9 mouse cellular contexts compared by ENCODE assay signal in genomic region chr4:58401973-58402501, GRCm38 (mm10).
DNase-seq lines count a peak whose midpoint lies in the region; ATAC-seq and TF ChIP-seq lines count a peak whose summit lies in the region.
"Had no signal": no experiment of that assay in that cellular context is flagged by ENCODE, and none has a peak within 500 bp of the region (broad histone marks: within the 10 kb centered on the region; RNA-seq: fewer than 3 reads in every experiment).

No protein-coding gene starts in this region.

- H3ac ChIP-seq in myocyte (ENCODE audit: control insufficient read depth, insufficient read length), result no peak overlapping the region

- in situ Hi-C loops in Patski (cut with MboI; ENCODE audit: low pct_unique_long_range_greater_than_20kb), result no loop called here

- ATAC-seq in Patski, result peak; percentile 97
- no peak for ATAC-seq in erythroblast, adult 5-6 weeks (replicated peaks; ENCODE audit: low FRiP score, poor library complexity, severe bottlenecking)

- CTCF ChIA-PET in Patski (lab: Charles Lee), result interaction anchor here (0.7 to 1.4 kb wide), 3 partner anchors 11 to 133 kb away, joined by 3 to 4 read pairs (median 4); no protein-coding TSS in a partner anchor

- H3K79me2 ChIP-seq in myocyte (ENCODE audit: control insufficient read depth, insufficient read depth), result no peaks in the 10 kb centered on the region

- H3K4me2 ChIP-seq in myocyte (ENCODE audit: low read depth), result peak overlapping the region; percentile 53

- no peaks in the 10 kb centered on the region for H3K36me3 ChIP-seq in myocyte (ENCODE audit: control insufficient read depth, insufficient read depth)

- H3K27me3 ChIP-seq in Patski (no peaks in the 10 kb centered on the region), myocyte (ENCODE audit: control insufficient read depth, insufficient read depth, insufficient read length) (no peaks in the 10 kb centered on the region)

- H3K4me3 ChIP-seq in myocyte, result no peak overlapping the region

- TF ChIP-seq POLR2A in myocyte (IDR thresholded peaks at IDR 0.05; ENCODE audit: insufficient read length, low read depth), result no peak

- DNase-seq in layer of hippocampus, adult 11-12 months (ENCODE audit: low spot score), result peak; percentile 44
- DNase-seq in layer of hippocampus, postnatal 10 days (ENCODE audit: low spot score in 2 of 2), result no peak
- DNase-seq in Patski (ENCODE audit: low read depth, low spot score), result peak; percentile 84
- DNase-seq in frontal cortex, postnatal 14 days (ENCODE audit: low spot score in 2 of 2), result peak; percentile 13 to 17
- DNase-seq in urinary bladder, adult 2 months (ENCODE audit: low spot score), result no peak
- DNase-seq: cerebellum, adult 9-11 months; heart, adult 11 months had no signal

- TF ChIP-seq CTCF in Patski (IDR thresholded peaks at IDR 0.05), result no peak

- POLR2A ChIA-PET in Patski (lab: Charles Lee), result no interaction called here

TF ChIP-seq in myocyte, 11 proteins besides CTCF, POLR2A, EP300 and RAD21:
- TF ChIP-seq MYOG (IDR thresholded peaks at IDR 0.05; ENCODE audit: control insufficient read depth in 1 of 3, insufficient read depth in 1 of 3, insufficient read length in 2 of 3, low read depth in 2 of 3) (no peak), CEBPB (IDR thresholded peaks at IDR 0.05; ENCODE audit: insufficient read depth, poor library complexity, severe bottlenecking) (0 out of 2 replicates have a peak, but pooled peaks have one; percentile 44)

Comparison
In these comparisons a context has a peak if more than half of its experiments do, and no peak if none do; other contexts are left out.
1. DNase-seq: peak in layer of hippocampus, adult 11-12 months (single experiment), Patski (single experiment) and frontal cortex, postnatal 14 days (2 of 2); none in layer of hippocampus, postnatal 10 days (0 of 2) and urinary bladder, adult 2 months (single experiment).